Mouse (Mus musculus) liver, postnatal 0 days (tissue): ENCODE results near the gene Msmp.

Experiments
- CTCF ChIP-seq: sonication (generic); IDR thresholded peaks from 2 replicates; pipeline ENCODE4 v1.5.1; 2016; ENCODE audit warnings: antibody characterized with exemption, low read depth
- EP300 ChIP-seq: IDR thresholded peaks from 2 replicates; pipeline ENCODE4 v1.6.1; 2016; ENCODE audit warnings: antibody characterized with exemption, low read depth, mild to moderate bottlenecking

DNA sequence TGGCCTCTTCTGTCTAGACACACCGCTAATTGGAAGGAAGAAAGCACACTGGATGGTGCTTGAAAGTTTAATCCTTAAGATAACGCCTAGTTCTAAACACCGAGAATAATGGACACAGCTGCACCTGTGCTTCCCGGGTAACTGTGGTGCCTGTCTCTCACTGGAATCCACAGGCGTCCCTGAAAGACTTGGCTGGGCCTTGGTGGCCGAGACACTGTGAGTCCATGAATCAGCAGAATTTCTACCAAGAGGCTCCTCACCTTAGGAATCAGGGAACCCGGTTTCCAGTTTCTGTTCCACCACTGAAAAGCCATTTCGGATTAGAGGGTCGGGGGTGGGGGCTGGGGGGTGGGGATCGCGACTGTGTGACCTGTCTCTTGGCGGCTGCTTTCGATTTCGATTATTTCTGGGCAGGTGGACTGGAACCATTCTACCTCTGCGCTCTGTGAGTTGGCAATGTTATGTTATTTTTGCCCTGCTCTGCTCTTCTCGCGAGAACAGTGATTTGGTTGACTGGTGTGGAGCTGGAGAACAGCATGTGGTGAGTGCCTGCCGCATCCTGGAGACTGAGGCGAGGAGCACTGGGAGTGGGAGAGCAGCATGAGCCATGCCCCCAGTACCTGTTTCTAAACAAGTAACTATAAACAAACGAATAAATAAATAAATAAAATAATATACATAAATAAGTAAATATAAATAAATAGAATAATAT lies 45.0 kb upstream of the Msmp start:
- TF ChIP-seq CTCF (no peak), EP300 (no peak)
